Mouse (Mus musculus) heart, embryonic 11.5 days (tissue): ENCODE data around the gene Acta1. TPM values are rescaled to one million over a fixed set of nuclear protein-coding genes. Genes with fewer than 3 reads are reported as not detected.

Source experiments
- ATAC-seq: fragments of 200-750 bp; cut with Nextera tagmentation; replicated peaks from 2 replicates; pipeline ENCODE4 v1.8.0; 2017; ENCODE audit warnings: moderate library complexity; ENCODE audit not compliant: insufficient number of reproducible peaks, low FRiP score, low TSS enrichment
- H3K27ac ChIP-seq: fragments of 300-500 bp; sonication (generic); 2 replicates; pipeline ENCODE4 v1.5.1; 2014; ENCODE audit warnings: mild to moderate bottlenecking, low read depth, low read length
- H3K27me3 ChIP-seq: fragments of 300-500 bp; sonication (generic); 2 replicates; pipeline ENCODE4 v1.6.1; 2014; ENCODE audit warnings: mild to moderate bottlenecking, low read length, mixed read lengths; ENCODE audit not compliant: control insufficient read depth, insufficient read depth
- H3K36me3 ChIP-seq: fragments of 300-500 bp; sonication (generic); 2 replicates; pipeline ENCODE4 v1.6.1; 2014; ENCODE audit warnings: mild to moderate bottlenecking, low read length, moderate library complexity, mixed read lengths; ENCODE audit not compliant: control insufficient read depth, insufficient read depth
- H3K4me1 ChIP-seq: fragments of 300-500 bp; sonication (generic); 2 replicates; pipeline ENCODE4 v1.6.1; 2014; ENCODE audit warnings: low read length; ENCODE audit not compliant: control insufficient read depth, insufficient read depth
- H3K4me2 ChIP-seq: fragments of 300-500 bp; sonication (generic); 2 replicates; pipeline ENCODE4 v1.6.1; 2014; ENCODE audit warnings: mild to moderate bottlenecking, moderate library complexity
- H3K4me3 ChIP-seq: fragments of 300-500 bp; sonication (generic); 2 replicates; pipeline ENCODE4 v1.5.1; 2014; ENCODE audit warnings: low read depth, low read length
- H3K9ac ChIP-seq: fragments of 300-500 bp; sonication (generic); 2 replicates; pipeline ENCODE4 v1.6.1; 2014; ENCODE audit warnings: mild to moderate bottlenecking, low read depth, low read length, moderate library complexity
- H3K9me3 ChIP-seq: fragments of 300-500 bp; sonication (generic); replicated peaks from 2 replicates; pipeline ENCODE4 v1.6.1; 2016; ENCODE audit warnings: low read length; ENCODE audit not compliant: control insufficient read depth
- WGBS: fragments of 180-500 bp; shearing (Covaris S2); extraction: QIAGEN DNeasy Blood & Tissue Kit; methylation state at CpG from one replicate; pipeline ENCODE4 v1.1.7; 2014; ENCODE audit not compliant: insufficient replicate concordance; 5-methylcytosine and 5-hydroxymethylcytosine counted together
- polyA plus RNA-seq: library from polyadenylated mRNA; unstranded; fragments of >200 nt; fragmentation: Nextera tagmentation; extraction: Ambion mirVana; gene quantifications from 2 replicates; pipeline ENCODE4 v1.2.1, GENCODE M21; 2014

Acta1 gene
- polyA plus RNA-seq, 1 experiment from 2014 or later, result 558 TPM

GRCm38 (mm10) chr8:123898576-123898975 lies 4.0 kb upstream of the Acta1 start:
- H3K4me2 ChIP-seq, result no peak overlapping the region
- H3K36me3 ChIP-seq, result peaks cover 14% of the 10 kb centered on the region; the same call in 1 of the 2 replicates
- no peaks in the 10 kb centered on the region for H3K9me3 ChIP-seq
- no peak overlapping the region for H3K27ac ChIP-seq
- ATAC-seq, result no peak
- H3K27me3 ChIP-seq, result peaks cover 28% of the 10 kb centered on the region
- WGBS, result 82% methylated on average over 5 of the region's 5 CpGs
- H3K4me1 ChIP-seq, result peaks cover 10% of the 10 kb centered on the region; the same call in 1 of the 2 replicates
- no peak overlapping the region for H3K4me3 ChIP-seq
- no peak overlapping the region for H3K9ac ChIP-seq

GRCm38 (mm10) chr8:123896774-123897173 lies 2.2 kb upstream of the Acta1 start:
- Histone ChIP-seq H3K9me3 (no peaks in the 10 kb centered on the region), H3K9ac (no peak overlapping the region), H3K4me2 (no peak overlapping the region), H3K27ac (no peak overlapping the region), H3K4me3 (no peak overlapping the region), H3K4me1 (peaks cover 21% of the 10 kb centered on the region), H3K36me3 (peaks cover 8% of the 10 kb centered on the region; the same call in 1 of the 2 replicates), H3K27me3 (peaks cover 46% of the 10 kb centered on the region)
- 50% methylated on average over 10 of the region's 10 CpGs for WGBS
- ATAC-seq, result no peak

- Histone ChIP-seq H3K4me3 (no peak overlapping the region), H3K27ac (no peak overlapping the region), H3K9ac (no peak overlapping the region), H3K36me3 (peaks cover 4% of the 10 kb centered on the region; the same call in 1 of the 2 replicates), H3K4me2 (no peak overlapping the region), H3K4me1 (peaks cover 23% of the 10 kb centered on the region), H3K9me3 (no peaks in the 10 kb centered on the region), H3K27me3 (peaks cover 50% of the 10 kb centered on the region)
- 54% methylated on average over 14 of the region's 14 CpGs for WGBS
- no peak for ATAC-seq
Observed at GRCm38 (mm10) chr8:123896366-123896761, 1.8 kb upstream of the Acta1 start.

GRCm38 (mm10) chr8:123895680-123896365 lies 1.3 kb upstream of the Acta1 start:
- no peak overlapping the region for H3K4me2 ChIP-seq
- no peak overlapping the region for H3K4me3 ChIP-seq
- H3K9me3 ChIP-seq, result no peaks in the 10 kb centered on the region
- no peak for ATAC-seq
- peaks cover 3% of the 10 kb centered on the region; the same call in 1 of the 2 replicates for H3K36me3 ChIP-seq
- 65% methylated on average over 9 of the region's 9 CpGs for WGBS
- H3K4me1 ChIP-seq, result peaks cover 23% of the 10 kb centered on the region
- H3K27me3 ChIP-seq, result peaks cover 54% of the 10 kb centered on the region
- H3K9ac ChIP-seq, result no peak overlapping the region
- no peak overlapping the region for H3K27ac ChIP-seq

GRCm38 (mm10) chr8:123895230-123895629 lies 679 bp upstream of the Acta1 start:
- Histone ChIP-seq H3K27me3 (peaks cover 57% of the 10 kb centered on the region), H3K9ac (no peak overlapping the region), H3K36me3 (no peaks in the 10 kb centered on the region), H3K4me2 (no peak overlapping the region), H3K4me1 (peaks cover 23% of the 10 kb centered on the region), H3K4me3 (no peak overlapping the region), H3K27ac (no peak overlapping the region), H3K9me3 (no peaks in the 10 kb centered on the region)
- no peak for ATAC-seq
- 77% methylated on average over 4 of the region's 4 CpGs for WGBS

- WGBS, result 56% methylated on average over 11 of the region's 11 CpGs
- Histone ChIP-seq H3K4me2 (peak overlapping the region; percentile 54), H3K27me3 (peaks cover 62% of the 10 kb centered on the region), H3K4me1 (peaks cover 23% of the 10 kb centered on the region), H3K9ac (no peak overlapping the region), H3K27ac (no peak overlapping the region), H3K36me3 (no peaks in the 10 kb centered on the region), H3K4me3 (peak overlapping the region; percentile 21), H3K9me3 (no peaks in the 10 kb centered on the region)
- no peak for ATAC-seq
Observed at GRCm38 (mm10) chr8:123893413-123893812, 1.1 kb downstream of the Acta1 start.

GRCm38 (mm10) chr8:123892586-123893155 lies 1.9 kb downstream of the Acta1 start:
- Histone ChIP-seq H3K9ac (no peak overlapping the region), H3K4me1 (peaks cover 23% of the 10 kb centered on the region), H3K4me3 (0 out of 2 replicates have a peak overlapping the region, but pooled peaks have one; percentile 22), H3K36me3 (no peaks in the 10 kb centered on the region), H3K4me2 (peak overlapping the region; percentile 54), H3K27ac (no peak overlapping the region), H3K9me3 (no peaks in the 10 kb centered on the region), H3K27me3 (peaks cover 62% of the 10 kb centered on the region)
- WGBS, result 15% methylated on average over 30 of the region's 30 CpGs
- no peak for ATAC-seq

- Histone ChIP-seq H3K27me3 (peaks cover 62% of the 10 kb centered on the region), H3K4me1 (peaks cover 23% of the 10 kb centered on the region), H3K4me2 (peak overlapping the region; percentile 54), H3K9me3 (no peaks in the 10 kb centered on the region), H3K36me3 (no peaks in the 10 kb centered on the region), H3K9ac (no peak overlapping the region), H3K4me3 (peak overlapping the region; percentile 22; the same call in 1 of the 2 replicates), H3K27ac (no peak overlapping the region)
- WGBS, result 1% methylated on average over 49 of the region's 49 CpGs
- no peak for ATAC-seq
Observed at GRCm38 (mm10) chr8:123891883-123892585, 2.5 kb downstream of the Acta1 start.
